Mouse (Mus musculus) cerebral cortex, adult 2 months (tissue): Measurements from ENCODE around the gene Dab2ip.

Source experiments
- WGBS: fragments of 180-500 bp; shearing (Covaris S2); methylation state at CpG from one replicate; pipeline ENCODE4 v1.1.7; 2018; 5-methylcytosine and 5-hydroxymethylcytosine counted together

The Dab2ip gene

DNA sequence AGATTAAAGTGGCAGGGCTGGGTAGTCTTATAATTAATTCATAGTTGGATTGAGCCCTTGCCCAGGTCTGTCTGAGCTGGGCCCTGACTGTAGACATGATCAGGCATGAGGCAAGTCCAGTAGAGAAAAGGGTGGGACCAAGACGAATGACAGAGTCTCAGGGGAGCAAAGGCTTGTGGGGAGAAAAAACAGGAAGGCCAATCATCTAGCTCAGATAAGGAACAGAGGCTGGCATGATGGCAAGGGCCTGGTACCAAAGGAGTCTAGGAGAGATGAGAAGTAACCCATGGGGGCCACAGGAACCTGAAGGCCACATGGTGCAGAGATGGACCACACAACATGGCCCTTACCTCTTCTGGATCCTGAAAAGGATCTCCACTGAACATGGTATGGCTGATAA is 158.1 kb downstream of the Dab2ip start:
- 51% methylated on average over 1 of the region's 1 CpGs for WGBS

GRCm38 (mm10) chr2:35718003-35718500 is 160.0 kb downstream of the Dab2ip start:
- WGBS, result 63% methylated on average over 5 of the region's 5 CpGs

- 79% methylated on average over 9 of the region's 9 CpGs for WGBS
Observed at GRCm38 (mm10) chr2:35718662-35719061, 160.6 kb downstream of the Dab2ip start.

DNA sequence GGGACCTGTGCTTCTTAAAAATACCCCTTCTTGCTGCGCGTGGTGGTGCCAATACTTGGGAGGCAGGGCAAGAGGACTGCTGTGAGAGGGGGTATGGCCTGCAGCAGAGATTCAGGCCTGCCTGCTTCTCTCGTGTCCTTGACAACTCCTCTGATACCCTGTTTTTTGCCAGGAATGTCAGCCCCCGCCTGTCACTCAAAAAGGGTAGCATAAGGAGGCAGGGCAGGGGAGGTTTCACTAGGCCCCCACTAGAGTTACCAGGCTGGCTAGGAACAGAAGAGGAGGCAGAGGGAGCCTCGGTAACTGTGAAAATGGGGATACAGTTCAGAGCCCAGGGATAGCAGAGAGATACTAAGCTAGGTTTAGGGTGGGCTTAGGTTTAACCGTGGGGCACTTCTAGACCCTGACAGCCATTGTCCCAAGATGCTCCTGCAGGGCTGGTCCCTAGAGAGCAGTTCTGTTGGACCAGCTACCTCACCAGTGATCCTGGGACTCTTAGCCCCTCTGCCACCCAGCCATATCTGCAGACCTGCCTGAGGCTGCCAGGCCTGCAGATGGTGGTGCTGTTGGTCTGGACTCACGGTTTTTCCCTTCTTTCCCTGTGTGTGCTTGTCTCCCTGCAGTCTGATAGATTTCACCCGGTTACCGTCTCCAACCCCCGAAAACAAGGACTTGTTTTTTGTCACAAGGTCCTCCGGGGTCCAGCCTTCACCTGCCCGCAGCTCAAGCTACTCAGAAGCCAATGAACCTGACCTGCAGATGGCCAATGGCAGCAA is 161.4 kb downstream of the Dab2ip start:
- 70% methylated on average over 12 of the region's 12 CpGs for WGBS

DNA sequence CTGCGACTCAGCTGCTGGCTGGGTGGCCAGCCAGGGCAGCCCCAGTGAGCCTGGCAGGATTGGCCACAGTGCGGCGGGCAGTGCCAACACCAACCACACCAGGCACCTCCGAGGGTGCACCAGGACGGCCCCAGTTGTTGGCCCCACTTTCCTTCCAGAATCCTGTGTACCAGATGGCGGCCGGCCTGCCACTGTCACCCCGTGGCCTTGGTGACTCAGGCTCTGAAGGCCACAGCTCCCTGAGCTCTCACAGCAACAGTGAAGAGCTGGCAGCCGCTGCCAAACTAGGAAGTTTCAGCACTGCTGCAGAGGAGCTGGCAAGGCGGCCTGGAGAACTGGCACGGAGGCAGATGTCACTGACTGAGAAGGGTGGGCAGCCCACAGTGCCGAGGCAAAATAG is 162.0 kb downstream of the Dab2ip start:
- WGBS, result 57% methylated on average over 12 of the region's 12 CpGs

DNA sequence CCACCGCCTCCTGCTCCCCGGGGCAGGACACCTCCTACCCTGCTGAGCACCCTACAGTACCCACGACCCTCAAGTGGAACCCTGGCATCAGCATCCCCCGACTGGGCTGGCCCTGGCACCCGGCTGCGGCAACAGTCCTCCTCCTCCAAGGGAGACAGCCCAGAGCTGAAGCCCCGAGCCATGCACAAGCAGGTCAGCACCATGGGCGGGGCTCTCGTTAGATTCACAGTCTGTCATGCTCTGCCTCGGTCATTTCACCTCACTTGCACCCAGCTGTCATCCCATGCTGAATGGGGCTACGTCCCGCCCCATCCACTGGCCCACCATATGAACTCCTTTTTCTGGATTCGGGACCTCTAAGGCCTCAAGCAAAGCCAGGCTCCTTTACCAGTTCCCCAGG is 162.5 kb downstream of the Dab2ip start:
- WGBS, result 70% methylated on average over 13 of the region's 13 CpGs

DNA sequence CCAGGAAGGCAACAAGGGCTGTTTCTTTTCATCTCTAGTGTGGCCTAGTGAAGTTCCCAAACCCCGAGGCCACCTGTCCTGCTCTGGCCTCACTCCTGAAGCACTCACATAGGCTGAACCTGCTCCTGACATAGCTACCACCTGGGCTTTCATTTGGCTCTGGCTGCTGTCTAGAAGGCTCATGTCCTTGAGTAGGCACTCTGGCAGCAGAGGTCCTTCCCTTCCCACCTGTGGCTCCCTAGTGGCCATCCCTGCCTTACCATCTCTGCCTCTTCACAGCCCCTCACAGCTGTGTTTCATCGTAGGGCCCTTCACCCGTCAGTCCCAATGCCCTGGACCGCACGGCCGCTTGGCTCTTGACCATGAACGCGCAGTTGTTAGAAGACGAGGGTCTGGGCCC is 162.9 kb downstream of the Dab2ip start:
- 93% methylated on average over 9 of the region's 9 CpGs for WGBS

- 67% methylated on average over 9 of the region's 9 CpGs for WGBS
Observed at GRCm38 (mm10) chr2:35722821-35723220, 164.8 kb downstream of the Dab2ip start.

GRCm38 (mm10) chr2:35723267-35723666 is 165.2 kb downstream of the Dab2ip start:
- WGBS, result 82% methylated on average over 6 of the region's 6 CpGs

DNA sequence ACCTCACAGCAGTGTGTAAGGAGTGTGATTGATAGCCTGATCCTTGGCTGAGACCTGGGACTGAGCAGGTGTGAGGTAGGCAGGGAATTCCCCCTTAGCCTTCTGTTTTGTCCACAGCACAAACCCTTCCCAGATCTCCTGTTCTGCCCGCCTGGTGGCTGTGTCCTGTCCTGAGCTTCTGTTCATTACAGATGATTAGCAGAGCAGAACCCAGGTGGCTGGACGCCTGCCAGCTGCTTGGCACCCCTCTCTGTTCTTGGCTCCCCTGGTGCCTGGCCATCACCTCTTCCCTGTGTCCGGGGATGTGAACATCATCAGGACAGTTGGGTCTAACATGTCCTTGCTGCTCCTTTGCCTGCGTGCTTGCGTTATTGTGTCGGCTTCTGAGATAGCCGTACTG is 165.6 kb downstream of the Dab2ip start:
- 79% methylated on average over 7 of the region's 7 CpGs for WGBS

GRCm38 (mm10) chr2:35728633-35729032 is 170.6 kb downstream of the Dab2ip start:
- WGBS, result 18% methylated on average over 5 of the region's 5 CpGs

GRCm38 (mm10) chr2:35729077-35730065 is 171.3 kb downstream of the Dab2ip start:
- WGBS, result 47% methylated on average over 16 of the region's 16 CpGs

- WGBS, result 45% methylated on average over 18 of the region's 18 CpGs
Observed at GRCm38 (mm10) chr2:35731671-35732449, 173.8 kb downstream of the Dab2ip start.

DNA sequence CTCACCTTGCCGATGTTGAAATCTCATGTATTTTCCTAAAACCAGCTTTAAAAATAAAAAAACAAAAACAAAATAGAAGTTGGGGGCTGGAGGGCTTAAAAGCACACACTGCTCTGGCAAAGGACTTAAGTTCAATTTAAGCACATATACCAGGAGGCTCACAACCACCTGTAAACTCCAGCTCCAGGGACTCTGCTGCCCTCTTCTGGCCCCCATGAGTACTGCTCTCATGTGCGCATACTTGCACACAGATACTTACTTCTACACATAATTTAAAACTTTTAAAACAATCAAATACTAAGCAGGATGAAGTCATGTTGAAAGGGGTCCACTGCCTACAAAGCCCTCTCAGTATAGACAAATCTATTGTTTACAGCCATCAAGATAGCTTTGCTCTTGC is 176.9 kb downstream of the Dab2ip start:
- WGBS, result 100% methylated on average over 2 of the region's 2 CpGs

DNA sequence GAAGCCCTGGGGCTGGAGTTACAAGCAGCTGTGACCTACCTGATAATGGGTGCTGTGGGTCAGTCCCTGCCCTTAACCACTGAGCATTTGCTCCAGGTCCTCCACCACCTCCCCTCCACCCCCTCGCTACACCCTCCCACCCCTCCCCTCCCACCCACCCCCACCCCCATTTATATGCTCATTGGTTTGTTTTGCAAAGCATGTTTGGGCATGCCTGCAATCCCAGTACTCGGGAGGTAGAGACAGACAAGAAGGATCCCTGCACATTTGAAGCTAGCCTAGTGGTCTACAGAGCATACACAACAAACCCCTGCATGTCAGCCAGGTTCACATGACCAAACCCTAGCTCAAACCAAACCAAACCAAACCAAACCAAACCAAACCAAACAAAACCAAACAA is 178.0 kb downstream of the Dab2ip start:
- 85% methylated on average over 2 of the region's 2 CpGs for WGBS

DNA sequence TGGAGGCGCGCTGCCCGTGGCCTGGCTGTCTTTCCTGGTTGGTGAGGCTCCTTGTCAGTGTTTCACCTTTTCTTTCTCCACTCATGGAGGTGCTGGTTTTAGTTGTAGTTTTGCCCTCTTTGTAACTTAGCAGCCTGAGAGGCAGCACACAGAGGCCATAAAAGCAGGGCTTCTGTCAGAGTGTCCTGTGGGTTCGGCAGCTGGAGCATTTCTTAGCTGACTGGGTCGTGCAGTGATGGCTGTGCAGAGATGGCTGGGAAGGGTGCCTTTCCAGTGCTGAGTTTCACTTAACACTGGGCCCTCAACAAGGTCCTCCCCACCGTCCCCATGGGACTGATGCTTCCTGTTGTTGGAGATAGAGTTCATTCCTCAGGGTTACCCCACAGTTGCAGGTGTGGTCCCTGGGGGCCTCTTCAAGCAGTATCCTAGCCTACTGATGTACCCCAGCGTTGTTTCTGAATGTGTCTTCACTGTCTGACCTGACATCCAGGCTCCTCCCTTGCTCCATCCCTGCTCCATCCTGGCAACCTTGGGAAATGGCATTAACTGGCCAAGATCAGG is 179.5 kb downstream of the Dab2ip start:
- WGBS, result 88% methylated on average over 7 of the region's 7 CpGs

DNA sequence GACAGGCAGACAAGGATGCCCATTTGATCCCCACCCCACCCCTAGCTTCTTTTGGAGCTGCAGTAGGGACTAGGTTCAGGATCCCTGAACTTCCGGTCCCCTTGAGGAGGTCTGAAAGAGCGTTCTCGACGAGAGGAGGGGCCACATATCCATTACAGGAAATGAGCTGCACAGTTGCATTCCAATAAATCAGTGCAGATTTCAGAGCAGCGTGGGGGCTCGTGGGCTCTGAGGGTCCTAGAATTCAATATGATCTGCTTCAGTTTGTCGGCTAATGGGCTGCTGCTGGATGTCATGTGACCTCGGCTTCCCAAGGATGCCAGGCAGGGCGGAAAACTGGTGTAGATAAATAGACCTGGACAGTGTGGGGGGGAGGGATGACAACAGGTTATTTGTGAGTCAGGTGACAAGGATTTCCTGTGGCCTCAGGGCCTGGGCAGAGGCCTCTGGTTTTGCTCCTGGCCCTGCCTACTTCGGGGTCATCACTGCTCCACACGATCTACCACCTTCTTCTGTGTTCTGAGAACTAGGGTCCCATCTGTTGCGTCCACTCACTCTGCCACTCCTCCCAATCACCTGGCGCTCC is 181.7 kb downstream of the Dab2ip start:
- WGBS, result 86% methylated on average over 13 of the region's 13 CpGs

GRCm38 (mm10) chr2:35745876-35746275 is 187.8 kb downstream of the Dab2ip start:
- 83% methylated on average over 10 of the region's 10 CpGs for WGBS

GRCm38 (mm10) chr2:35746638-35747037 is 188.6 kb downstream of the Dab2ip start:
- WGBS, result 33% methylated on average over 3 of the region's 7 CpGs

DNA sequence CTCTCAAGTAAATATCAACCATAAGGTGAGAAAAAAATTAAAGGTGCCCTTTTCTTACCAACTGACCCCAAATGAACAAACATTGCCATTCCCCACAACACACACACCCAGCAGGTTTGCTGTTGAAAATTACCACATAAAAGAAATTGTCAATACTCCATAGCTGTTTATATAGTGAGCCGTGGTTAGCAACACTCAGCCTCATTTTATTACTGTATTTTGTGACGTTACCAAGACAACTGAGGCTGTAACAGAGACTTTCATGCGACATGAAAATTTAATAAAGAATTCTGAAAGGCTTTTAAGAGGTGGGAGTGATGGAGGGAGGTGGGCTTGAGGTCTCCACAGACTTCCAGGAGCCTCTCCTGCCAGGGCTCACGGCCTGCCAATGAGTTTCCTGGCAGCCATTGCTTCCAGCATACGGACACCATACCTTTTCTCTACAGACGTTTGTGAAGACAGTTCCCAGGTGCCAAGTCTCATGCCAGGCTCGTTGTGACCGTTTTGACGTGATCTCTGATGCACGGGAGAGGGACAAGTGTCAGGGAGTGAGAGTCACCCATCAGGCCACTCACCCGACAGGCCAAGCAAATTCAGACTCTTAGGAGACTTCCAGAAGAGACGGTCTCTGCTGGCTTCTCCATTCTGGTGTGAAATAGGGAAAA is 189.4 kb downstream of the Dab2ip start:
- 62% methylated on average over 12 of the region's 12 CpGs for WGBS
